Mouse (Mus musculus): ENCODE results near the gene Stpg1. TPM values are rescaled to one million over a fixed set of nuclear protein-coding genes. Genes with fewer than 3 reads are reported as not detected.

Stpg1 gene
- polyA plus RNA-seq, 1 experiment from 2014 or later = 0.79 TPM

- WGBS = 97% methylated on average over 3 of the region's 3 CpGs
- H3K36me3 ChIP-seq (ENCODE audit: control insufficient read depth, insufficient read depth, low read length) = no peaks in the 10 kb centered on the region
- H3K9me3 ChIP-seq (ENCODE audit: control insufficient read depth, low read length) = no peaks in the 10 kb centered on the region
- no peak overlapping the region for H3K4me3 ChIP-seq (ENCODE audit: low read depth, low read length)
- no peaks in the 10 kb centered on the region for H3K27me3 ChIP-seq (ENCODE audit: control insufficient read depth, insufficient read depth, low read length)
- ATAC-seq (ENCODE audit: low FRiP score) (no peak), DNase-seq (ENCODE audit: low spot score) (no peak)
- no peak overlapping the region for H3K4me2 ChIP-seq (replicated peaks; ENCODE audit: low read depth, low read length)
- no peak overlapping the region for H3K27ac ChIP-seq (ENCODE audit: low read depth, low read length)
- H3K4me1 ChIP-seq (replicated peaks; ENCODE audit: control insufficient read depth, insufficient read depth, low read length) = no peaks in the 10 kb centered on the region
- no peak overlapping the region for H3K9ac ChIP-seq (ENCODE audit: low read depth, low read length)
Measured at GRCm38 (mm10) chr4:135535021-135535420, 40.4 kb downstream of the Stpg1 start.

DNA sequence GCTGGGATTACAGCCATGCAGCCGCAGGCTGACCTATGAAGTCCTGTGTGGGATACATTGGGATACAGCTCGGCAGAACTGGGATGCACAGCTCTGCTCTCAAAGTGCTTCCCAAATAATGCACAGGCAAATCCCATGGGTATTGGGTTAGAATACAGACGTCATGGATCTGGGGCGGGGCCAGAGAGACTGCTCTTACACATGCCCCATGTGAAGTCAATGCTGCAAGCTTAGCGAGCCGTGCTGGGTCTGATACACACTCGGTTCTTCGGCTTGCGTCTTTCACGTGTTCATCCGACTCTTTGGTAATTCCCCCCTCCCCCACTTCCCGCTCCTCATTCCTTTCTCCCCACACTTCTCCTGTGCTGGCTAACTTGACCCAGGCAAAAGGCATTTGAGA is 44.5 kb downstream of the Stpg1 start:
- DNase-seq (ENCODE audit: low spot score) (no peak), ATAC-seq (ENCODE audit: low FRiP score) (no peak)
- Histone ChIP-seq H3K9ac (ENCODE audit: low read depth, low read length) (no peak overlapping the region), H3K4me3 (ENCODE audit: low read depth, low read length) (no peak overlapping the region), H3K27me3 (ENCODE audit: control insufficient read depth, insufficient read depth, low read length) (no peaks in the 10 kb centered on the region), H3K9me3 (ENCODE audit: control insufficient read depth, low read length) (no peaks in the 10 kb centered on the region), H3K36me3 (ENCODE audit: control insufficient read depth, insufficient read depth, low read length) (no peaks in the 10 kb centered on the region), H3K4me1 (replicated peaks; ENCODE audit: control insufficient read depth, insufficient read depth, low read length) (no peaks in the 10 kb centered on the region), H3K27ac (ENCODE audit: low read depth, low read length) (no peak overlapping the region), H3K4me2 (replicated peaks; ENCODE audit: low read depth, low read length) (no peak overlapping the region)
- 82% methylated on average over 12 of the region's 12 CpGs for WGBS

- no peaks in the 10 kb centered on the region for H3K9me3 ChIP-seq (ENCODE audit: control insufficient read depth, low read length)
Measured at GRCm38 (mm10) chr4:135540057-135540456, 45.5 kb downstream of the Stpg1 start.

DNA sequence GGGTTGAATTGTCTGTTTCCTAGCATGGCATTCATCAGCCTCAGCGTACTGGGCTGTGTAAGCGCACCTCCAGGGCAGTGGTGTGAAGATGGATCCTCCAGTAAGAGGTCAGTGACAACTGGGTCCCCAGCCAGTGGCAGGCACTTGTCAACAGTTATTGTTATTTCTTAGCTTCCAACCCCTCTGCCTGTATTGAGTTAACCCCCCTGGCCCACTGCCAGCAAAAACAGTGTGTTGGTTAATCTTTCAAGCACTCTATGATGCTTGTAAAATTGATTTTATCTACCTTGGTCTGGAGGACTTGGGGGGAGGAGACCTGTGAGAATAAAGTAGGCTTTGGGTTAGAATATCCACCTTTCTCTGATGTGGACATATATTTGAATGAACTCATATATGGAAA is 49.7 kb downstream of the Stpg1 start:
- no peak overlapping the region for H3K27ac ChIP-seq (ENCODE audit: low read depth, low read length)
- no peak overlapping the region for H3K9ac ChIP-seq (ENCODE audit: low read depth, low read length)
- H3K36me3 ChIP-seq (ENCODE audit: control insufficient read depth, insufficient read depth, low read length) = no peaks in the 10 kb centered on the region
- 87% methylated on average over 2 of the region's 2 CpGs for WGBS
- no peak overlapping the region for H3K4me2 ChIP-seq (replicated peaks; ENCODE audit: low read depth, low read length)
- ATAC-seq (ENCODE audit: low FRiP score) (no peak), DNase-seq (ENCODE audit: low spot score) (no peak)
- H3K27me3 ChIP-seq (ENCODE audit: control insufficient read depth, insufficient read depth, low read length) = no peaks in the 10 kb centered on the region
- H3K4me3 ChIP-seq (ENCODE audit: low read depth, low read length) = no peak overlapping the region
- 0 out of 2 replicates have a peak, but pooled peaks cover 2% of the 10 kb centered on the region for H3K4me1 ChIP-seq (replicated peaks; ENCODE audit: control insufficient read depth, insufficient read depth, low read length)
- no peaks in the 10 kb centered on the region for H3K9me3 ChIP-seq (ENCODE audit: control insufficient read depth, low read length)

More at GRCm38 (mm10) chr4:135540057-135540456, 45.5 kb downstream of the Stpg1 start:
- Histone ChIP-seq H3K27ac (ENCODE audit: low read depth, low read length) (no peak overlapping the region), H3K36me3 (ENCODE audit: control insufficient read depth, insufficient read depth, low read length) (no peaks in the 10 kb centered on the region), H3K4me3 (ENCODE audit: low read depth, low read length) (no peak overlapping the region), H3K4me2 (replicated peaks; ENCODE audit: low read depth, low read length) (no peak overlapping the region), H3K9ac (ENCODE audit: low read depth, low read length) (no peak overlapping the region), H3K27me3 (ENCODE audit: control insufficient read depth, insufficient read depth, low read length) (no peaks in the 10 kb centered on the region), H3K4me1 (replicated peaks; ENCODE audit: control insufficient read depth, insufficient read depth, low read length) (no peaks in the 10 kb centered on the region)
- DNase-seq (ENCODE audit: low spot score) = no peak
- 64% methylated on average over 9 of the region's 9 CpGs for WGBS
- no peak for ATAC-seq (ENCODE audit: low FRiP score)

DNA sequence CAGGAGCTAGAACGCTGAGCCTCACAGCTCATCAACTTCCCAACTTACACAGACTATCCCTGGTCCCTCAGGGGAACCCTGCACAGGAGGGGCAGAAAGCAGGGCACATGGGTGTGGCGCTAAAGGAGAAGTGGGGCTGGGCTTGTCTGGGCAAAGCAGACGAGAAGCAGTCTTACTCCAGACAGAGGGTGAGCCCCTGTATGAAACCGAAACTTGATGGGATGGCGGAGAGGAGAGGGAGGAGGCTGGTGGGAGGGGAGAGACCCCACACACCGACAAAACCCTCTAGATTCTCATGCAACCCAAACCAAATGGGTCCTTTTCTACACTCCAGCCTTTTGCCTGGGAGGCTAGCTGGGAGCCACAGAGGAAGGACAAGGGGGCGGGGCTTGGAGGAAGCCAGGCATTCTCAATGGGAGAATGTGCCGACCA is 50.5 kb downstream of the Stpg1 start:
- no peaks in the 10 kb centered on the region for H3K36me3 ChIP-seq (ENCODE audit: control insufficient read depth, insufficient read depth, low read length)
- H3K27me3 ChIP-seq (ENCODE audit: control insufficient read depth, insufficient read depth, low read length) = no peaks in the 10 kb centered on the region
- 0 out of 2 replicates have a peak overlapping the region, but pooled peaks have one; percentile 8 for H3K4me2 ChIP-seq (replicated peaks; ENCODE audit: low read depth, low read length)
- ATAC-seq (ENCODE audit: low FRiP score) (no peak), DNase-seq (ENCODE audit: low spot score) (peak; percentile 39)
- H3K4me1 ChIP-seq (replicated peaks; ENCODE audit: control insufficient read depth, insufficient read depth, low read length) = 0 out of 2 replicates have a peak, but pooled peaks cover 2% of the 10 kb centered on the region
- H3K9ac ChIP-seq (ENCODE audit: low read depth, low read length) = no peak overlapping the region
- 17% methylated on average over 8 of the region's 8 CpGs for WGBS
- H3K9me3 ChIP-seq (ENCODE audit: control insufficient read depth, low read length) = no peaks in the 10 kb centered on the region
- no peak overlapping the region for H3K27ac ChIP-seq (ENCODE audit: low read depth, low read length)
- no peak overlapping the region for H3K4me3 ChIP-seq (ENCODE audit: low read depth, low read length)

DNA sequence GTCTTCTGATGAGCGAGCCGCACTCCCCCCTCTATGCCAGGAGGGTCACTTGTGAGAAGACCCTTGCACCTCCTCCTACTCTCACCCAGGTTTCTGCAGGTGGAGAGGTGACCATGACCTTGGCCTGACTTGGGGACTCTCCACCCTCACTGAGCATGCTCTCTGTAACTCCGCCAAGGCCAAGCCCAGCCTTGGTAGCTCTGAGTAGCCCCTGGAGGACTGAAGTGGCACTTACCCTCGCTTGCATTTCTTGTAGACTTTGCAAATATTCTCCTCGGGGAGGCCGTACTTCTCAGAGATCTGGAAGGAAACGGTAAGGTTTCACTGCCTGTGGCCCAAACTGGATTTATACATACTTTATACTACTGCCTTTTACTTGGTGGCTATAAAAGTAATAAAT is 51.4 kb downstream of the Stpg1 start:
- no peak overlapping the region for H3K27ac ChIP-seq (ENCODE audit: low read depth, low read length)
- no peak overlapping the region for H3K4me2 ChIP-seq (replicated peaks; ENCODE audit: low read depth, low read length)
- no peak for DNase-seq (ENCODE audit: low spot score)
- H3K4me1 ChIP-seq (replicated peaks; ENCODE audit: control insufficient read depth, insufficient read depth, low read length) = 0 out of 2 replicates have a peak, but pooled peaks cover 2% of the 10 kb centered on the region
- no peaks in the 10 kb centered on the region for H3K36me3 ChIP-seq (ENCODE audit: control insufficient read depth, insufficient read depth, low read length)
- no peak for ATAC-seq (ENCODE audit: low FRiP score)
- no peaks in the 10 kb centered on the region for H3K9me3 ChIP-seq (ENCODE audit: control insufficient read depth, low read length)
- 83% methylated on average over 7 of the region's 7 CpGs for WGBS
- H3K27me3 ChIP-seq (ENCODE audit: control insufficient read depth, insufficient read depth, low read length) = no peaks in the 10 kb centered on the region
- H3K9ac ChIP-seq (ENCODE audit: low read depth, low read length) = no peak overlapping the region
- H3K4me3 ChIP-seq (ENCODE audit: low read depth, low read length) = no peak overlapping the region

GRCm38 (mm10) chr4:135546793-135547192 is 52.2 kb downstream of the Stpg1 start:
- no peak for ATAC-seq (ENCODE audit: low FRiP score)
- Histone ChIP-seq H3K4me1 (replicated peaks; ENCODE audit: control insufficient read depth, insufficient read depth, low read length) (0 out of 2 replicates have a peak, but pooled peaks cover 4% of the 10 kb centered on the region), H3K9ac (ENCODE audit: low read depth, low read length) (no peak overlapping the region), H3K36me3 (ENCODE audit: control insufficient read depth, insufficient read depth, low read length) (no peaks in the 10 kb centered on the region), H3K27me3 (ENCODE audit: control insufficient read depth, insufficient read depth, low read length) (no peaks in the 10 kb centered on the region), H3K9me3 (ENCODE audit: control insufficient read depth, low read length) (no peaks in the 10 kb centered on the region), H3K4me3 (ENCODE audit: low read depth, low read length) (no peak overlapping the region), H3K27ac (ENCODE audit: low read depth, low read length) (no peak overlapping the region), H3K4me2 (replicated peaks; ENCODE audit: low read depth, low read length) (no peak overlapping the region)
- no peak for DNase-seq (ENCODE audit: low spot score)
- 88% methylated on average over 4 of the region's 4 CpGs for WGBS

- DNase-seq (ENCODE audit: low spot score) (no peak), ATAC-seq (ENCODE audit: low FRiP score) (no peak)
- no peak overlapping the region for H3K27ac ChIP-seq (ENCODE audit: low read depth, low read length)
- H3K27me3 ChIP-seq (ENCODE audit: control insufficient read depth, insufficient read depth, low read length) = no peaks in the 10 kb centered on the region
- no peaks in the 10 kb centered on the region for H3K9me3 ChIP-seq (ENCODE audit: control insufficient read depth, low read length)
- H3K4me3 ChIP-seq (ENCODE audit: low read depth, low read length) = no peak overlapping the region
- 66% methylated on average over 14 of the region's 14 CpGs for WGBS
- H3K4me2 ChIP-seq (replicated peaks; ENCODE audit: low read depth, low read length) = no peak overlapping the region
- H3K9ac ChIP-seq (ENCODE audit: low read depth, low read length) = no peak overlapping the region
- H3K36me3 ChIP-seq (ENCODE audit: control insufficient read depth, insufficient read depth, low read length) = no peaks in the 10 kb centered on the region
- 0 out of 2 replicates have a peak, but pooled peaks cover 4% of the 10 kb centered on the region for H3K4me1 ChIP-seq (replicated peaks; ENCODE audit: control insufficient read depth, insufficient read depth, low read length)
Measured at GRCm38 (mm10) chr4:135547551-135547950, 53.0 kb downstream of the Stpg1 start.

- peaks cover 4% of the 10 kb centered on the region; the same call in 1 of the 2 replicates for H3K4me1 ChIP-seq (replicated peaks; ENCODE audit: control insufficient read depth, insufficient read depth, low read length)
- no peak for ATAC-seq (ENCODE audit: low FRiP score)
- no peaks in the 10 kb centered on the region for H3K36me3 ChIP-seq (ENCODE audit: control insufficient read depth, insufficient read depth, low read length)
- H3K4me3 ChIP-seq (ENCODE audit: low read depth, low read length) = no peak overlapping the region
- H3K4me2 ChIP-seq (replicated peaks; ENCODE audit: low read depth, low read length) = no peak overlapping the region
- H3K27ac ChIP-seq (ENCODE audit: low read depth, low read length) = no peak overlapping the region
- H3K9me3 ChIP-seq (ENCODE audit: control insufficient read depth, low read length) = no peaks in the 10 kb centered on the region
- H3K27me3 ChIP-seq (ENCODE audit: control insufficient read depth, insufficient read depth, low read length) = no peaks in the 10 kb centered on the region
- WGBS = 20% methylated on average over 7 of the region's 7 CpGs
- no peak for DNase-seq (ENCODE audit: low spot score)
- H3K9ac ChIP-seq (ENCODE audit: low read depth, low read length) = no peak overlapping the region
Measured at GRCm38 (mm10) chr4:135548108-135548507, 53.5 kb downstream of the Stpg1 start.
